In genomic region chr17:66409070-66409605, GRCm38 (mm10) we compare ENCODE assay signal across 11 mouse cellular contexts.
"Had no signal": no experiment of that assay in that cellular context is flagged by ENCODE, and none has a peak within 500 bp of the region (broad histone marks: within the 10 kb centered on the region; RNA-seq: fewer than 3 reads in every experiment).

No protein-coding gene starts in this region.

- H3K9ac ChIP-seq: hindbrain, embryonic 14.5 days; limb, embryonic 13.5 days; liver, embryonic 14.5 days; midbrain, embryonic 12.5 days; neural tube, embryonic 15.5 days had no signal

- H3K9me3 ChIP-seq: limb, embryonic 13.5 days; midbrain, embryonic 12.5 days; neural tube, embryonic 15.5 days had no signal

- H3K27me3 ChIP-seq: midbrain, embryonic 12.5 days; neural tube, embryonic 15.5 days had no signal

- H3K27ac ChIP-seq: hindbrain, embryonic 14.5 days; limb, embryonic 13.5 days; liver, embryonic 14.5 days; midbrain, embryonic 12.5 days; neural tube, embryonic 15.5 days had no signal

- H3K4me3 ChIP-seq: limb, embryonic 13.5 days; midbrain, embryonic 12.5 days; myocyte; neural tube, embryonic 15.5 days had no signal

- DNase-seq: kidney, adult 2 months; kidney, postnatal 10 days; left cerebral cortex, postnatal 4 days; thymus, adult 18-20 months; thymus, postnatal 14 days had no signal

- H3K4me2 ChIP-seq: hindbrain, embryonic 14.5 days; limb, embryonic 13.5 days; midbrain, embryonic 12.5 days; neural tube, embryonic 15.5 days had no signal
